Mouse (Mus musculus): ENCODE data around the gene Rspry1. TPM values are rescaled to one million over a fixed set of nuclear protein-coding genes. Genes with fewer than 3 reads are reported as not detected.

Rspry1 gene
- total RNA-seq, 2 experiments from 2014 or later: 12.4 to 12.7 TPM

- DNase-seq: peak in 1 of 2 experiments; percentile 27
- intact Hi-C loops (cut with DNase I): no loop called here
Observed at GRCm38 (mm10) chr8:94601034-94601606, 617 bp upstream of the Rspry1 start.

DNA sequence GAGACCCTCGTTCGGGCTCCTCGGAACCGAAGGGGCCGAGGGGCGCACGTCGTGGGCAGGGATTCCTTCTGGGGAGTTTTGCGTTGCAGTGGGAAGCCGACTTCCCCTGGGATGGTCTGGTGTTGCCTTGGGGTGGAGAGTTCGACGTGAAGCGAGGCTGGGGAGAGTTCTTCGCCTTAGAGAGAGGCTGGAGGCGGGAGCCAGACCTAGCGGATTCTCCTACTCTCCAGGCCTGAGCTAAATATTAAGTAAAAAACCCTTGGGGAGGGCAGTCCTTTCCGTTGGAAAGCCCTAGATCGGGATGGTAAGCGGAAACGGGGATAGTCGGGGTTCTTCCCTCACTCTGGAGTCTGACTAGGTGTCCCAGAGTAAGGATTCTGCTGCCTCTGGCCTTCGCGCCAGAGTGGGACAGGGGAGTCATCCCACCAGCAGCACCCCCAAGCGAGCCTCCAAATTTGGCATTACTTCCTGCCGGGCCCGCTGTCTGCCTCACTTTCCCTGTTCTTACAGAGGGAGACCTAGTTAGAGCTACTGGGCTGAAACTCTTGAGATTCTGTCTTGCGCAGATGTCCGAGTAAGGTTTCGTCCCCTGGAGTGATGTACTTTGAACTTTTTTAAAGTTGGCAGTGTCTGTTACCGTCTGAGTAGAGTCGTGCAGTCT is 864 bp downstream of the Rspry1 start:
- peak; percentile 7 to 28 for DNase-seq
- intact Hi-C loops (cut with DNase I): no loop called here

- no peak for DNase-seq
- intact Hi-C loops (cut with DNase I): no loop called here
Observed at GRCm38 (mm10) chr8:94604030-94604429, 2.3 kb downstream of the Rspry1 start.

DNA sequence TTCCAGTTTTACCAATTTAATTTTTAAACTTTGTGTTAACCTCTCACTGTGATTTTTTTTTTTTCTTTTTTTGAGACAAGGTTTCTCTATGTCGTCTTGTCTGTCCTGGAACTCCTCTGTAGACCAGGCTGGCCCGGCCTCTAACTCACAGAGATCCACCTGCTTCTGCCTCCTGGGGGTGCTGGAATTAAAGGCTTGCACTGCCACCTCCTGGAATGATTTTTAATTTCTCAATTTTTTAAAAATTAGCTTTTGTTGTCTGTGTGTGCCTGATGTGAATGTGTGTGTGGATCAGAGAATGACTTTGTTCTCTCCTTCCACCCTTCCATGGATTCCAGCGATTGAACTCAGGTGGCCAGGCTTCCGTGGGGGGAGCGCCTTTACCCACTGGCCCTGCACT is 5.3 kb downstream of the Rspry1 start:
- no peak for DNase-seq
- intact Hi-C loops (cut with DNase I): no loop called here

DNA sequence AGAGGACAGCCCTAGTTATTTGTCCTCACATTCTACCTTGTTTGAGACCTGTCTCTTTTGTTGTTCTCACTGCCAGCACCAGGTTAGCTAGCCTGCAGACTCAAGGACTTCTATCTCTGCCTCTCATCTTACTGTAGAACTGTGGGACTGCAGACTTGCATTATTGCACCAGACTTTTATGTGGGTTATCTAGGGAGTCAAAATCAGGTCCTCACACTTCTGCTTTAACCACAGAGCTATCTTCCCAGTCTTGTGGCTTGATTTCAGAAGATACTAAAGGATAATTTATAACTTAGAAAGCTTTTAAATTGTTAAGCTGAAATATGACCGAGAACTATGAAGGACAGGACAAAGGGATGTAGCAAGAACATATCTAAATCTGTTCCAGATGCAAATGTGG is 23.1 kb downstream of the Rspry1 start:
- DNase-seq: no peak
- intact Hi-C loops (cut with DNase I): no loop called here

DNA sequence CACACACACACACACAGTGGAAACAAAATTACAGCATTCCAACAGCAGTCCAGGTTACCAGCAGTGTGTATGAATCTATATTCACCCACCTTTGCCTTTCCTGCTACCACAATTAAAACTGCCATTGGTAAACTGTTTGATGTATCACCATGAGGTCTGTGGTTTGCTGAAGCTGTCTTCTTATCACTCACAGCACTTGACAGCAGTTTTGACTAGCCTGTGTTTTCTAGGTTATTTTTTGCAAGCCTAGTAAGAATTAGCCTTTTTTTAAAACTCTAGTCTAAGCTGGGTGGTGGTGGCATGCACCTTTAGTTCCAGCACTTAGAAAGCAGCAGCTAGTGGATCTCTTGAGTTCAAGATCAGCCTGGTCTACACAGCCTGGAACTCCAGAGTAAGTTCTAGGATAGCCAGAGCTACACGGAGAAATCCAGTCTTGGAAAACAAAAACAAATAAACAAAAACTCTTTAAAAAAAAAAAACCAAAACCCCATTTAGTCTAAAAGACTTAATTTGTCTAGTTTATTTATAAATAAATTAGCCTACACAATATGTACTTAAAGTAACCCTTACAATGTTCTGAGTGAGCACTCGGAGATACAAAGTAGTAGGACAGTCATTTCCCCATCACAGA is 31.9 kb downstream of the Rspry1 start:
- no peak for DNase-seq
- intact Hi-C loops (cut with DNase I): no loop called here

DNA sequence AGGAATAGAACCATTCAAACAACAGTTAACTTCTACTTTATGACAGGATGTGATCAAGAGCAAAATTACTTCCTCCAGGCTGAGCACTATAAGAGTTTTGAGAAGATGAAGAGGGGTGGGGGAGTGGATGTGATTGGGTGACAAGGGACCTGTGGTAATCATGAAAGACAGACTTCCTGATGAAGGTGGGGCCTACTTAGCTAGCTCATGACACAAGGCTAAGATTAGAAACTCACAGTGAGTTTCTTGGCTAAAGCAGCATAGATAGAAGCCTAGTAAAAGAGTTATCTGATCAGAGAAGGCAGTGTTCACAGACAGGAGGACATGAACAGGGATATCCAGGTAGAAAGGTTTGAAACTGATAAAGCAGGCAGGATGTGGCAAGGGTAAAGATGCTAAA is 32.5 kb downstream of the Rspry1 start:
- intact Hi-C loops (cut with DNase I): no loop called here
- DNase-seq: no peak

DNA sequence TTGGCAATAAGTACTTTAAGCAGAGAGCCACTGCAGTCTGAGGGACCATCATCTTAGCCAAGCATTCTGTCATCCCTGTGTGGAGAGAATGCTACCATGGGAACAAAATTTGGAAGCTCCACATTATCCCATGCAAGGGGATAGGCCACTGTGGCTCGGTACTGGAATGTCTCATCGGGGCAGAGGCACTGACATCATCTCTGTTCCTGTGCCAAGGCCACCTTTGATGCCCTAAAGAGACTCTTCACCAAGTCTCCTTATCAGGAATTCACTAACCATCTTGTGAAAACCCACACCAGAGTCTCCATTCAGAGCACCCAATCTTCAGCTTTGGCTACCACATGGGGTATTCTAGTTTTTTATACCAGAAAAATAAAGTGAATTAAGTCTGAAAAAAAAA is 39.4 kb downstream of the Rspry1 start:
- DNase-seq: no peak
- intact Hi-C loops (cut with DNase I): no loop called here

DNA sequence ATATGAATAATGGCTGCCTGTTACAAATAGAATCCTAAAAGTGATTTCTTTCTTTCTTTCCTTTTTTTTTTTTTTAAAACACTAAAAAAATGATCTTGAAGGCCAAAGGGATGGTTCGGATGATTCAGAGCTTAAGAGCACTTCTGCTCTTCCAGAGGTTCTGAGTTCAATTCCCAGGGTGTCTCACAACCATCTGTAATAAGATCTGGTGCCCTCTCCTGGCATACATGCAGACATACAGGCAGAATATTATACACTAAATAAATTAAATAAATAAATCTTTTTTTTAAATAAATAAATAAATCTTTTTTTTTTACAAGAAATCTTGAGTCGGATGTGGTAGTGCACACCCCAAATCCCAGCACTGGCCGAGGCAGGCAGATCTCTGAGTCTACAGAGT is 40.2 kb downstream of the Rspry1 start:
- no peak for DNase-seq
- intact Hi-C loops (cut with DNase I): no loop called here

GRCm38 (mm10) chr8:94645202-94645601 is 43.5 kb downstream of the Rspry1 start:
- intact Hi-C loops (cut with DNase I): no loop called here
- no peak for DNase-seq

DNA sequence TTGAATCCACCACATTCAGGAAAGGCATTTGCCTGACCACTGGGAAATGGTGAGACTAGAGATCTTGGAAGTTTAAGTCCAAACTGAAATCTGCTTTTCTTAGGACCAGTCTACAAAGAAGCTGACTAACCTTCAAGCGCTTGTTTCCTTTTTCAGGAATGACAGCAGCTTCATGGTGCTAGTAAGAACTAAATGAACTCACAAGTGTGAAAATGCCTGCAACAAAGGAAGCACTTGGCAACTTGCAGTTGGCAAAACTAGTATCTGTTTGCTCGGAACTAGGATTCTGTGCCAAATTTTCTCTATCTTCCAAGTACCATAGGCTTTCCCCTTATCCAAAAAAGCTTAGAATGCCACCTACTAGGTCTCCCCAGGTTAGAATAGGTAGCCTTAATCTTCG is 44.4 kb downstream of the Rspry1 start:
- intact Hi-C loops (cut with DNase I): no loop called here
- no peak for DNase-seq

DNA sequence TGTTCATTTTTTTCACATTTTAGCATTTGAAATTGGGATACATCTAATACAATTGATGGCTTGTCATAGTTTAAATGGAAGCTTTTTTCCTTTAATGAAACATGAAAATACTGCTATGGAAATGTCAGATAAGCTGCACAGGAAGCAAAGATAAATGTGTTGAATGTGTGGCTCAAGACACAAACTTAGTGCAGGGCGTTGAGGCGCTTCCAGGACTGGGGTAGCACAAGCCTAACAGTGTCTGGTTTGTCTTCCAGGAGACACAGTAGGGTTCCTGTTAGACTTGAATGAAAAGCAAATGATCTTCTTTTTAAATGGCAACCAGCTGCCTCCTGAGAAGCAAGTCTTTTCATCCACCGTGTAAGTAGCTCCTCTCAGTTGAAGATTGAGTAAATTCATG is 47.8 kb downstream of the Rspry1 start:
- no peak for DNase-seq
- intact Hi-C loops (cut with DNase I): no loop called here

DNA sequence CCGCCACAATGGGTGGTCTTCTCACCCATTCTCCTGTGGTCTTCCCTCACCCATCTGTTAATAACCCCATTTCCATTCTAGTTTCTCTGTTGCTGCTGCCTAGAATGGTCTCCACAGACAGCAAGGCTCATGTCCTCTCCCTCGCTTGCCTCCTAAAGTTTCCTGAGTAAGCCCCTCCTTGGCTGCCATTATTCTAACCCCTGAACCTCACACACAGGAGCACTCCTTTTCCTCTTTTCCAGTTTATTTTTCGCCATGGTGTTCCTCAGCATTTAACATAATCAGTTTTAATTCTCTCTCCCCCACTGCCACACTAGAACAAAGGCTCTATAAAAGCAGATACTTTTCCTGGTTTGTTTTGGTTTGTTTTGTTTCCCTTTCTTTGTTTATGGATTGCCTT is 51.2 kb downstream of the Rspry1 start:
- no peak for DNase-seq
- intact Hi-C loops (cut with DNase I): no loop called here

DNA sequence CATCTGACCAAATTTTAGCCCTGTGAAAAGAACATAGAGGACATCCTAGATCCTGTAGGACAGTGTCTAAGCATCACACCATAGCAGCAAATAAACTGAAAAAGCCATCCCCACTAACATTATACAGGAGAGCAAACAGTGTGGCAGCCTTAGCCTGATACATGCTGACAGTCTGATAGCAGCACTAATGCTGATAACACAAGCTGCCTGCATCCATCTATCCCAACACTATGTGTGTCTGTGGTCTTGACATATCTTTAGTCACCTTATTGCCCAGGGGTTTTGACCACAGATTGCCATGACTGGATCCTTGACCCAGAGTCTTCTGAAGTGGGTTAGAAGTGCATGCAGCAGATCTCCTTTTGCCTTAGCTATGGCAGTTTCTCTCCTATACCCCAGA is 53.3 kb downstream of the Rspry1 start:
- DNase-seq: no peak
- intact Hi-C loops (cut with DNase I): no loop called here

DNA sequence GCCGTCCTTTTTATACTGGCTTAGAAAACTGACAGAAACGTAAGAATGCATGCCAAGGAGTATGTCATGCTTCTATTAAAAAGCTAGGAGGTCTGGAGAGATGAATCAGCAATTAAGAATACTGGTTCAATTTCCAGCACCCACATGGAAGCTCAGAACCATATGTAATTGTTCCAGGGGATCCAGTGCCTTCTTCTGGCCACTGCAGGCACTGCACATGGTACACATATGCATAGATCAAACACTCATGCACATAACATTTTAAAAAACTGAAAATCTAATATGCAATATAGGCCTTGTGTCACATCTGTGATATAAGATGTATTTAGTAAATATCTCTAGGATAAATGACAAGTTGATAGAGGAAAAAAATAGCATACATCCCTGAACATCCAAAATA is 56.3 kb downstream of the Rspry1 start:
- no peak for DNase-seq
- intact Hi-C loops (cut with DNase I): no loop called here

GRCm38 (mm10) chr8:94660418-94660817 is 58.7 kb downstream of the Rspry1 start:
- intact Hi-C loops (cut with DNase I): no loop called here
- no peak for DNase-seq

GRCm38 (mm10) chr8:94664722-94665121 is 63.0 kb downstream of the Rspry1 start:
- no peak for DNase-seq
- intact Hi-C loops (cut with DNase I): no loop called here

GRCm38 (mm10) chr8:94666456-94667308 is 64.9 kb downstream of the Rspry1 start, which contains the start of gene Arl2bp:
Gene Arl2bp (plus strand): TSS chr8:94666600.
- peak; percentile 92 to 93 for DNase-seq
- intact Hi-C loops (cut with DNase I): loop anchor here (2.0 kb wide), 1 partner anchor 36 kb away; no protein-coding TSS in a partner anchor

GRCm38 (mm10) chr8:94674384-94674783 is 72.6 kb downstream of the Rspry1 start:
- no peak for DNase-seq
- intact Hi-C loops (cut with DNase I): no loop called here

DNA sequence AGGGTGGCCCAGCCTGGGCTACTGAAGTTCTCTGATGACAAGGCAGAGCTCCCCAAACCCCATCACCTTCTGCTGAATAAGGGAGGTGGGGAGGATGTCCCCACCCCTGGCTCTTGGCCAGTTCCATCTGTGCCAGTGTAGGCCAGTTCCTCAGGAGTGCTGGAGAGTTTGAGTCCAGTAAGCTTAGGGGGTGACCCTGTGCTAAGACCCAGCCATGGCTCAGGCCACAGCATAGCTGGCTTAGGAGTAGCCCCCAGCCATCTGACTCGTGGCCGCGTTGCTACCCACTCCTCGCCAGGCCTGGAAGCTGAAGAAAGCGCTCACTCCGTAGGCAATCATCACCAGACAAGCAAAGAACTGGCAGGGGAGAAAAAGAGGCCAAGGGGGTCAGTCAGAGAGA is 74.2 kb downstream of the Rspry1 start:
- no peak for DNase-seq
- intact Hi-C loops (cut with DNase I): no loop called here

DNA sequence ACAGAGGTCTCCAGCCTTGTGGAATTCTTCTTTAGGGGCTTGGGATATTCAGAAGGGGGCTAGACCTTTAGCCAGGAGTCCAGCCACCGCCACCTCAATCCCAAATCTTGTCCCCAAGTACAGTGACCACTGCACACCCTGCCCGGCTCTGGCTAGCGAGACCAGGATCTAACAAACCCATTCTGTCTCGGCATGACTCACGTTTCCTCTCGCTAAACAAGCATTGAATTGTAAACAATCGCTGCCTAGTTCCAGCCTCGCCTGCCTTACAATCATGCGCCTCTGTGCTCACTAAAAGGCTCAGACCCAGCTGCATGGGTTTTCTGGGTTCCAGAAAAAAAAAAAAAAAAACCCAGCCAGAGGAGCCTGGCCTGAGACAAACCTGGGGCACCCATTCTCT is 76.8 kb downstream of the Rspry1 start:
- DNase-seq: no peak
- intact Hi-C loops (cut with DNase I): no loop called here

Data from heart, postnatal 36 days (tissue).